Mouse (Mus musculus) adrenal gland (tissue): ENCODE data around the gene Ttll2.
"Not testable (repeated sequence)": the region's sequence is repeated elsewhere in the genome, so short reads cannot be mapped to it uniquely, and the experiment has no call there.

ENCODE experiments used
- intact Hi-C: fragments of 180-260 bp; cut with DNase I; formaldehyde crosslinking; loops from one replicate; pipeline ENCODE4 v1.15.1; 2025

The Ttll2 gene

GRCm38 (mm10) chr17:7365615-7366014 lies 13.1 kb upstream of the Ttll2 start:
- intact Hi-C loops: not testable (repeated sequence)

GRCm38 (mm10) chr17:7360749-7361465 lies 8.4 kb upstream of the Ttll2 start:
- intact Hi-C loops: not testable (repeated sequence)

DNA sequence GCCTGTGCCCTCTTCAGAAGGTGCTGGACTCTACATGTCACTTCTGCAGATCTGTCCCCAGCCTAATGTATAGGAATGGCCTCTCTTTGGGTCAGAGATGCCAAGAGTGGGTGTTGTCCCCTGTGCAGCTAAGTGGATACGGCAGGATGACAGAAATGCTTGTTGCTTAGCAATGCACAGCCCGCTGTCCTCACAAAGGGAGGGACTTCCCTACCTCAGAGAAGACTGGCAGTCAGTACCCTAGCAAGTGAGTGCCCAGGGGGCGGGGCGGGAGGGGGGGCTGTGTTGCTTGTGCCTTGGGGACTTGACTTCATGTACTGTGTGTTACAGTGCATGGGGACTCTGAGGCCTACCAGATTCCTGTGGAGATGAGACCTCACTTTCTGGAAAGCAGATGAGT lies 7.3 kb upstream of the Ttll2 start:
- intact Hi-C loops: not testable (repeated sequence)

- intact Hi-C loops: not testable (repeated sequence)
These were observed 3.7 kb downstream of the Ttll2 start for GRCm38 (mm10) chr17:7348765-7349164.

DNA sequence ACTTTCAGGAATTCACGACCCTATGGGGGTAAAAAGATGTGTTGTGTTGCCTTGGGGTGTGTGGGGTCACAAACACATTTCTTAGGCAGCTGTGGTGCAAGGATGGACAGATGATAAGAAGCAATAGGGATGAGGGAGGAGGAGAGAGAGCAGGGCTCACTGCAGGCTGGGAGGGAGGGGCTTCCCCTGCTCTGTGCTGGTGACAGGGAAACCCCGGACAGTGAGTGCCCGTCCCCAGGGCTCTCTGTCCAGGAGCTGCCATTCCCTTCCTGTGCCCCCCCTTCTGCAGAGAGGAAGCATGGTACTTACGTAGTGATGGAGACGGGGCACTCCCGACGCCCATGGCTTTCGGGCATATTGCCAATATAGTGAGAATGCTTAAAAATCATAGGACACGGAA lies 15.1 kb downstream of the Ttll2 start:
- intact Hi-C loops: not testable (repeated sequence)

GRCm38 (mm10) chr17:7332745-7333144 lies 19.8 kb downstream of the Ttll2 start:
- intact Hi-C loops: not testable (repeated sequence)

- intact Hi-C loops: not testable (repeated sequence)
These were observed 26.1 kb downstream of the Ttll2 start for GRCm38 (mm10) chr17:7326415-7326814.

DNA sequence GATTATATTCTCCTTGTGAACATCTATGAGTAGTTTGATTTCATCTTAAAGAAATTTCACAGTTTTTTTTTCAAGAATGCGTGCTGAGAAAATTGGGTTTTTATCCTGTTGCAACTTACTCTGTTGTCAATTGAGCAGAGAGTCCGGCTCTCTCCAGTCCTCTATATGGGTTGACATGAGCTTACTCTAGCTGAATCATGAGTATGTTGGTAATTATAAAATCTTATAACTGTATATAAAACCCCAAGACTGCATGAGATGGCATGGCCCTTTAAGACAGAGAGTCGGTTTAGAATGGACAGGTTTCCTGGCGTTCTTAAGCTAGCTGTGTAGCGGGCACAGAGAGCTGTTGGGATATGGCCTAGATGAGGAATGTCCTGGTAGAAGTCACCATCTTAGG lies 28.1 kb downstream of the Ttll2 start, which contains the start of gene Tcp10a:
Tcp10a (plus strand) TSS at position 301 of the 400 bp plus-strand sequence.
- intact Hi-C loops: not testable (repeated sequence)

GRCm38 (mm10) chr17:7319789-7320188 lies 32.7 kb downstream of the Ttll2 start:
- intact Hi-C loops: not testable (repeated sequence)

GRCm38 (mm10) chr17:7315693-7316382 lies 36.7 kb downstream of the Ttll2 start:
- intact Hi-C loops: not testable (repeated sequence)

DNA sequence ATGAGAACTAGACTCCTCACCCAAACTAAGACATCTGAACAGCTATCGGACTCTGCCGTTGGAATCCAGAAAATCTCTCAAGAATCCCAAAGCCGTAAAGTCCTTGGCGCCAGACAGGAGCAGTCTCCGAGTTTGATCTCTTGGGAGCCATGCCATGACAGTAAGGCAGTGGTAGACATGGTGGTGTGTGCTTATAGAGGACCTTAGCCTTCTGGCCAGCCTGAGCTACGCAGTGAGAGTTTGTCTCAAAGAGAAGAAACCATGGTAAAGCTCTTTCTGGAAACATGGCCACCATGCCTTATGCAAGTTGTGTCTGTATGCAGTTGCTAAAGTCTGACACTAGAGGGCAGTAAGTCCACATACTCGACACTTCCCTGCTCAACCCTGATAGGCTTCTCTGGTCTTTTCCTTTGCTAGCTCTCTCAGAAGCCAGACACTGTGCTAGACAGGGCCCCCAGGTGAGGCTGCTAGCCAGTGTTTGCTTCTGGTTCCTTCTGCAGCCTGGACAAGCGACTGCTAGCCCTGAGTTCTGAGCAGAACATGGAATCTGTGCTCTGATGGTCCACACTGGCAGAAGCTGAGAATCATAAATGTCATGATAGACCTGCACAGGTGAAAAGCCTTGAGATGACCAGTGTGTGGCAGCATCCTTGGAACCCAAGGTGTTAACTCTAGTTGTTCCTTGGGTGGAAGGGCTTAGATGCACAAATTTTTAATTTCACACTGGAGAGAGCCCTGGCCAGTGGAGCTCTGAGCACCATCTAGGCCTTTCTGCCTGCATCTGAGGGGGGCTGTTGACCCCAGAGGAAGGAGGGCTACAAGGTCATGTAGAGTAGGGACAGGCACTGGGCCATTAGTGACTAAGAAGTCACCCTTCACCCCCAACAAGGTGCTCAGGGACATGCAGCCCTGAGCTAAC lies 46.0 kb downstream of the Ttll2 start:
- intact Hi-C loops: not testable (repeated sequence)
